Mouse (Mus musculus): ENCODE measurements at regions not wholly inside any gene's neighbourhood (a gene's known extent, or its start where the extent isn't known, plus 50 kb on each side); places are given as distances from the start of the nearest gene placed in this dataset.

DNA sequence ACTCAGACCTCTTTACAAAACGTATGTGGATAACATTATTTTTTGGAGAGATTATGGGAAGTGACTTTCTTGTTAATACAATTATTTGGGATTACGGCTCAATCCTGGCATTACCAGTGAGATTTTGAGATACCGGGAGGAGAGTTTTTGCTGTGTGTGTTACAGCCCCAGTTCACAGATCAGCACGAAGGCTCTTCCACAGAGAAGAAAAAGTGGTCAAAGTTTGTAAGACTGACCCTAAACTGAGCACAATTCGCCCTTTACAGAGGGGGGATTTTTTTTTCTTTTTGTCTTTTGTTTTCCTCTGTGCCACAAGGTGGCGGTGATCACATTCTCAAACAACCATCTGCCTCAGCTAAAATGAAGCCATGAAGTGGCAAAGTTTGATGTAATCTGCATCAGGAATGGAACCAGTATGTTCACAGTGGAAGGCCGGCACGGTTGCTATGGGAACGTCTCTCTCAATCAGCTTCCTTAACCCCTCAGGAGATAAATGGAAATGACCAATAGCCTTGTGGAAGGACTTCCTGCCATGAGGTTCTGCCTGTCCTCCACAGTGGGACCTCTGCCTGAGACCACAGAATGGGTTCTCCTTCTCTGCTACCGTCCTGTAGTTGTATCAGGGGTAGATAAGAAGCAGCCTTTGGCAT lies 66.6 kb upstream of the Tut7 start:
- Histone ChIP-seq H3K27ac (ENCODE audit: insufficient read depth, low read length) (peak overlapping the region; percentile 34; the same call in 1 of the 2 replicates), H3K4me1 (ENCODE audit: control insufficient read depth, insufficient read depth, low read length) (peaks cover 12% of the 10 kb centered on the region)
- TF ChIP-seq POLR2A (IDR thresholded peaks at IDR 0.05; ENCODE audit: low read depth, low read length) (no peak), CTCF (IDR thresholded peaks at IDR 0.05; ENCODE audit: borderline replicate concordance, insufficient read depth, low read length) (no peak)

GRCm38 (mm10) chr13:59888038-59889016 lies 65.4 kb upstream of the Tut7 start:
- TF ChIP-seq POLR2A (IDR thresholded peaks at IDR 0.05; ENCODE audit: low read depth, low read length) (no peak), CTCF (IDR thresholded peaks at IDR 0.05; ENCODE audit: borderline replicate concordance, insufficient read depth, low read length) (no peak)
- H3K4me3 ChIP-seq (ENCODE audit: insufficient read depth, low read length): no peak overlapping the region
- peak overlapping the region; percentile 84 for H3K27ac ChIP-seq (ENCODE audit: insufficient read depth, low read length)
- peaks cover 12% of the 10 kb centered on the region for H3K4me1 ChIP-seq (ENCODE audit: control insufficient read depth, insufficient read depth, low read length)

More for the DNA sequence above, 66.6 kb upstream of the Tut7 start:
- H3K4me3 ChIP-seq (ENCODE audit: insufficient read depth, low read length): no peak overlapping the region

- H3K4me1 ChIP-seq (ENCODE audit: control insufficient read depth, insufficient read depth, low read length): peaks cover 12% of the 10 kb centered on the region
- H3K27ac ChIP-seq (ENCODE audit: insufficient read depth, low read length): peak overlapping the region; percentile 84
- no peak overlapping the region for H3K4me3 ChIP-seq (ENCODE audit: insufficient read depth, low read length)
- TF ChIP-seq CTCF (IDR thresholded peaks at IDR 0.05; ENCODE audit: borderline replicate concordance, insufficient read depth, low read length): no peak
- TF ChIP-seq POLR2A (IDR thresholded peaks at IDR 0.05; ENCODE audit: low read depth, low read length): no peak
Observed at GRCm38 (mm10) chr13:59887306-59887705, 64.4 kb upstream of the Tut7 start.

DNA sequence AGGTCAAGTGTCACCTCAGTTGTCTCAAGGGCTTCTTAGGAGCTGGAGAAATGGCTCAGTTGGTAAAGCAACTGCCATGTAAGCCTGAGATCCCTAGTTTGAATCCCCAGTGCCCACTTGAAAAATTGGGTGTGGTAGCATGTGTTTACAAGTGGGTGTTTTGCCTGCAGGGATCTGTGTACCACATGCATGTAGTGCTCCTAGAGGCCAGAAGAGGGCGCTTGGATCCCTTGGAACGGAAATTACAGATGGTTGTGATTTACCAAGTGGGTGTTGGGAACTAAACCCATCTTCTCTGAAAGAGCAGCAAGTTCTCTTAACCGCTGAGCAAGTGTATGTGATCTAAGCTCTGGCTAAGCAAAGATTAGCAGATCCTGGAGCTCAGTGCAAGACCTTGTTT lies 63.6 kb upstream of the Tut7 start:
- peak overlapping the region; percentile 51 for H3K27ac ChIP-seq (ENCODE audit: insufficient read depth, low read length)
- TF ChIP-seq CTCF (IDR thresholded peaks at IDR 0.05; ENCODE audit: borderline replicate concordance, insufficient read depth, low read length) (no peak), POLR2A (IDR thresholded peaks at IDR 0.05; ENCODE audit: low read depth, low read length) (no peak)

DNA sequence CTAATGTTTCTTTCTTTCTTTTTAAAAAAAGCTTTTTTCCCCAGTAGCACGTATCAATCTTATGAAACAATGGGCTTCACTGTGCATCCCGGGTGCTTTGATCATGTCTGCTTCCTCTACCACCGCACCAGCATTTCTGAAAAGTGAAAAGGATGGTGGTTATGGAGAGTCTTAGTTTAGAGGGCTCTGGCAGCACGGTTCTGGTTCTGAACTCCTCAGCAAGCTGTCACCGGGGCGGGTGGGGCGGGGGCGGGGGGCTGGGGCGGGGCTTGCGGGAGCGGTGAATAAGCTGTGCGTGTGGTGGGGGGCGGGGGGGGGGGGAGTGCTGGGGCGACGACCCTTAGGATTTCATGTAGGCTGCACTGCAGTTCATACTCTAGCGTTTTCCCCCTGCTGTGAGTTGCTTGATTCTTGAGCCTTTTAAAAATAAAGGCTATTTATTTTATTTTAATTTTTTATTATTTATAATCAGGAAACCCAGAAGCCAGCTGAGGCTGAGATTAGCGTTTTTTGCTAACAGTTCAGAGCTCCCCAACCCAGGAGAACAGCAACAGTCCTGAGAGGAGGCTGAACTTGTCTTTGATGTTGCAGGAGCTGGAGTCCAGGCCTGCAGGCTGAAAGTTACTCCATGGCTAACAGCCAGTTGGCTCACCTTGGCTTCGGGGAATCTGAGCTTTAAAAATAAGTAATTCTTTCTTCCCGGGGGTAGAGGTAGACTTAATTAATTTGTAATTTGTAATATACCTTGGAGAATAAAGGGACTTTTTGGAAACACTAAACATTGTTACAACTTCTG lies 59.2 kb upstream of the Tut7 start:
- Histone ChIP-seq H3K27ac (ENCODE audit: insufficient read depth, low read length) (no peak overlapping the region), H3K4me1 (ENCODE audit: control insufficient read depth, insufficient read depth, low read length) (0 out of 2 replicates have a peak, but pooled peaks cover 4% of the 10 kb centered on the region), H3K4me3 (ENCODE audit: insufficient read depth, low read length) (no peak overlapping the region)
- TF ChIP-seq POLR2A (IDR thresholded peaks at IDR 0.05; ENCODE audit: low read depth, low read length) (no peak), CTCF (IDR thresholded peaks at IDR 0.05; ENCODE audit: borderline replicate concordance, insufficient read depth, low read length) (no peak)

More for the DNA sequence above, 63.6 kb upstream of the Tut7 start:
- Histone ChIP-seq H3K4me3 (ENCODE audit: insufficient read depth, low read length) (no peak overlapping the region), H3K4me1 (ENCODE audit: control insufficient read depth, insufficient read depth, low read length) (peaks cover 12% of the 10 kb centered on the region)

- no peak for TF ChIP-seq POLR2A (IDR thresholded peaks at IDR 0.05; ENCODE audit: low read depth, low read length)
- no peak for TF ChIP-seq CTCF (IDR thresholded peaks at IDR 0.05; ENCODE audit: borderline replicate concordance, insufficient read depth, low read length)
- no peak overlapping the region for H3K27ac ChIP-seq (ENCODE audit: insufficient read depth, low read length)
Observed at GRCm38 (mm10) chr13:59880055-59880454, 57.1 kb upstream of the Tut7 start.

GRCm38 (mm10) chr13:59875637-59876036 lies 52.7 kb upstream of the Tut7 start:
- peaks cover 9% of the 10 kb centered on the region; the same call in 1 of the 2 replicates for H3K4me1 ChIP-seq (ENCODE audit: control insufficient read depth, insufficient read depth, low read length)
- H3K27ac ChIP-seq (ENCODE audit: insufficient read depth, low read length): peak overlapping the region; percentile 53
- TF ChIP-seq CTCF (IDR thresholded peaks at IDR 0.05; ENCODE audit: borderline replicate concordance, insufficient read depth, low read length) (no peak), POLR2A (IDR thresholded peaks at IDR 0.05; ENCODE audit: low read depth, low read length) (no peak)
- no peak overlapping the region for H3K4me3 ChIP-seq (ENCODE audit: insufficient read depth, low read length)

More at GRCm38 (mm10) chr13:59880055-59880454, 57.1 kb upstream of the Tut7 start:
- Histone ChIP-seq H3K4me1 (ENCODE audit: control insufficient read depth, insufficient read depth, low read length) (peaks cover 4% of the 10 kb centered on the region; the same call in 1 of the 2 replicates), H3K4me3 (ENCODE audit: insufficient read depth, low read length) (no peak overlapping the region)

GRCm38 (mm10) chr13:59874137-59874931 lies 51.4 kb upstream of the Tut7 start:
- peaks cover 9% of the 10 kb centered on the region; the same call in 1 of the 2 replicates for H3K4me1 ChIP-seq (ENCODE audit: control insufficient read depth, insufficient read depth, low read length)
- H3K4me3 ChIP-seq (ENCODE audit: insufficient read depth, low read length): no peak overlapping the region
- TF ChIP-seq POLR2A (IDR thresholded peaks at IDR 0.05; ENCODE audit: low read depth, low read length) (no peak), CTCF (IDR thresholded peaks at IDR 0.05; ENCODE audit: borderline replicate concordance, insufficient read depth, low read length) (no peak)
- H3K27ac ChIP-seq (ENCODE audit: insufficient read depth, low read length): peak overlapping the region; percentile 53
